Mouse (Mus musculus) yolk sac, embryonic 10.5 days (tissue): ENCODE data around the gene Smyd3.
A peak's percentile ranks its signal among the peaks of the same experiment; 100 is the strongest.
"Not testable (repeated sequence)": the region's sequence is repeated elsewhere in the genome, so short reads cannot be mapped to it uniquely, and the experiment has no call there.

Experiments
- DNase-seq: peaks from one replicate; pipeline ENCODE4 v3.0.0-alpha.2; 2017; ENCODE audit warnings: low spot score

Gene Smyd3

DNA sequence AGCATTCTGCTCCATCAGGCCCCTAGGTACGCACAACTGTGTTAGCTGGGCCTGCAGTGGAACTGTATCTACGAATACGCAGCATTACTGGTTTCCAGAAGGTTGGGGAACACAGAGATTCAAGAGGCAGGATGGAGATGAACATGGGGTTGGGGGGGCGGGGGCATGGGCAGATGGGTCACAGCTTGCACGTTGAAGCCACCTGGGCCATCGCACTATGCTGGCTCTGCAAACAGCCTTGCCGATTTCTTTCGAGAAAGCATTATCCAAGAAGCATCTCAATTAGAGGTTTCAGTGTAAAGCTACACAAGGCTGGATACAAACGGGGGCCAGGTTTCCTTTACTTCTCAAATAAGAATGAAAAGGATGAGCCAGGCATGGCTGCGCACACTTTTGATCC, 348.7 kb downstream of the Smyd3 start:
- DNase-seq: no peak

DNA sequence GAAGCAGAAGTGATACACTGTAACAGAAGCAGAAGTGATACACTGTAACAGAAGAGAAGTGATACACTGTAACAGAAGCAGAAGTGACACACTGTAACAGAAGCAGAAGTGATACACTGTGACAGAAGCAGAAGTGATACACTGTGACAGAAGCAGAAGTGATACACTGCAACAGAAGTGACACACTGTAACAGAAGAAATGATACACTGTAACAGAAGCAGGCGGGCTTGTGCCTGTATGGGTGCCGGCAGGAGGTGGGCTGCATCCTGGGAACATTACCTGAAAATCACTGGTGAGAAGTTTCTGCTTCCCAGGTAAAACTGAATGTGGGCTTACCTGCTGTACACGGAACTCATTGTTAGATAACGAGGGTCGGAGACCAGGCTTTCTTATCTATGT, 353.6 kb downstream of the Smyd3 start:
- not testable (repeated sequence) for DNase-seq

DNA sequence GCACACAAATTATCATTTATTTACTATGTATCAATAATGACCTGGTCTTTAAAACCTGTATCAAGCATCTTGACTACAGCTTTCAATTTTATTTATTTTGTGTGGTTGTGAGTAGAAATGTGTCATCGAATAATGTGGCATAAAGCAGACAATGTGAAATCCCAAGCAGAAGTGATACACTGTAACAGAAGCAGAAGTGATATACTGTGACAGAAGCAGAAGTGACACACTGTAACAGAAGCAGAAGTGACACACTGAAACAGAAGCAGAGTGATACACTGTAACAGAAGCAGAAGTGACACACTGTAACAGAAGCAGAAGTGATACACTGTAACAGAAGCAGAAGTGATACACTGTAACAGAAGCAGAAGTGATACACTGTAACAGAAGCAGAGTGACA, 355.1 kb downstream of the Smyd3 start:
- DNase-seq: not testable (repeated sequence)

DNA sequence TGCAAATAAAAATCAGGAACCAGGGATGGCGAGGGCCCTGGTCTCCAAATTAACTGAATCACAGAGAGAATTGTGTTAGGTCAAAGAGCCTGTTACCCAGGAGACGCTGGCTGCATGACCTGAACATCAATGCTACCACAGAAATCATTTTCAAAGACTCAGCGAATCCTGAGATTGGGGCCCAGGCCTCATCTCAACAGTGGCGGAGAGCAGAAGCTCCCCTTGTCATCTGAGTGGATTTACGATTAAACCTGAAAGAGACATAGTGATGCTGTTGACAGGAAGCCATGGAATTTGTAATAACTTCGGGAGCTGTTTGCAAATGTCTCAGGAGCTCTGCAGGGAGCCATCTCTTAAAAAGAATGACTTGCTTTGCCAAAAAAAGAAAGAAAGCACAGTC, 355.9 kb downstream of the Smyd3 start:
- no peak for DNase-seq

DNA sequence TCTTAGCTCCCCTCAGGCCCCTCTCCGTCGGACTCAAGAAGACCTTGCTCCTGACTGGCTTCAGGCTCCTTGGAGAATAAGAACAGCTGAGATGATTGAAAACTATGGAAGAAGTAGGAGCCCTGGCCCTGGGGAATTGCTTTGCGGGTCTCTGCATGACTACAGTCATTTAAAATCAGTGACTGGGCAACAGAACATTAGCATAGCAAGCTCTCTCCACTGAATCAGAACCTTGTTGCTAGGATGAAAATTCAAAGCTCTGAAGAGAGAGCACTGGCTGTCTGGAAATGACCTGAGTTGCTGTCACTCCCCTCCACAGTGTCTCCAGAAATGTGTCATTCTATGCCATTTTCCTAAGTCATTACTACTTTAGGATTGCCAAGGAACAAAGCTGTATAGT, 357.1 kb downstream of the Smyd3 start:
- DNase-seq: no peak

DNA sequence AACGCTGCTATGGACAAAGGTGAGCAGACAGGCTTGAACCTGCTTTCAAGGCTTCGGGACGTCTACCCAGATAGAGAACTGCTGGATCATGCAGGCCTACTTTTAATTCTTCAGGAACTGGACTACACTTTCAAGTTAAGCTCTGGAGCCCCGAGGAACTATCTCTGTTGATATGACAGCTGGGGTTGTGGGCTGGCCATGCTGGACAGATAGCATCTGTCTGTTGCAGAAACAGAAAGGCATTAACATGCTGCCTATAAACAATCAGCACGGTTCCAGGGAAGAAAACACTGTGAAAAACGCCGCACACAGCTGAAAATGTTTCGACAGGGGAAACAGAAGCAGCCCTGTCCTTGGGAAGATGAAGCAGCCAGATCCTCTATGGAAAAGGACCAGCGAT, 365.5 kb downstream of the Smyd3 start:
- DNase-seq: no peak

DNA sequence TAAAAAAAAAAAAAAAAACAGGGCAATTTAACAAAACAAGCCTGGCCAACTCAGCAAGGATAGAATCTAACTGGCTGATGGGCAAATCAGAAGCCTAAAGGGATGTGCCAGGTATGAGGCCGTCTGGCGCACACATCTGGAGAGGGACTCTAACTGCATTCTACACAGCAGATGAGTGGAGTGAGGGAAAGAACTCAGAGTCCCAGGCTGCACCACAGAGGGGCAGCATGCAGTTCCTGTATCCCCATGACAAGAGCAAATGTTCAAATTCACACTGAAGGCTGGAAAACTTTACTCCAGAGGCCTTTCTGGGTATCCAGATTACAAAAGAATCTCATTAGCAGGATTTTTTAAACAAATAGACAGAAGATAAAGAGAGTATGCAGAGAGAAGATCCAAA, 366.6 kb downstream of the Smyd3 start:
- DNase-seq: no peak

DNA sequence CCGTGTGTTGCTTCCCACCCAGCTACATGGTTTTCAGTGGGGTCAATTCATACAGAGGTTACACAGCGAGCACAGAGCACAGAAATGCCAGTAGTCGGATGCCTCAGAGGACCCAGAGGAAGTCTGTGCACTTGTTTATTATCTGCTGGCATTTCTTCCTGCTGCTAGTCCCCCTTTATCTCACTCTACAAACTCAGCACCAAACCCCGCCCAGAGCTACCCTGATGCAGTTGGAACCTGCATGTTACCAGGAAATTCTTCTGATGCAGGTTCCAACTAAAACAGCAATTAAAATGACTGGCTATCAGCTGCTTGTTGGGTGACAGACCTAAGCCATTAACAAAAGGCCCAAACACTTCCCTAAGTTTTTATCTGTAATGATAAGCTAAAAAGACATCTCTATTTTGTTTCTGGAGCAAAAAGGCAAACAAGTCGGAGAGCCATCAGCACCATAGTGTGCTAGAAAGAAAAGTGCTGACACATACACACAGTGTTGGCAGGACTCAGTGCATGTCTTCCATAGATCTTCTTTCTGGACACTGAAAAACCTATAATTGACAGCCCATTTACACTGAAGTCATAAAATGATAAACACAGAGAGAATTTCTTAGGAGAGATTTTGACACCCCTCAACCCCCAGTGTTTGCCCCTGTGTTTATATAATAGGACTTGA, 368.2 kb downstream of the Smyd3 start:
- no peak for DNase-seq

DNA sequence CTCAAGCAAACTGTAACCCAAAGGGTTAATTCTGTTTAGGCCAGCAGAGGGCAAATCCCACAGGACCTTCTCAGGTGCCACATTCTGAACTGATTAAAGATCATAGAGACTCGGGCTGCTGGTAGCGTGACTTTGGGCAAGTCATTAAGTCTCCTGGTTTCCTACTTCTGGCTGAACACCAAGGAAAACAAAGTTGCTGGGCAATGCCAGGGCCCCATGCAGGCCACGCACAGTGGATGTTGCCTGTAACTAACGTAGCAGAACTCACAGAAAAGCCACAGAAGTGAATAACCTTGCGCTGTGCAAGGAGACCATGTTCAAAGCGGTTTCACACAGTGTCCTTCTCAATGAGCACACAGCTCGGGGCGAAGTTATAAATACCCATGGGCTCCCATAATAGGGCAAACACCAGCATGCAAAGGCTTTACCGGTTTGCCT, 371.1 kb downstream of the Smyd3 start:
- DNase-seq: no peak

DNA sequence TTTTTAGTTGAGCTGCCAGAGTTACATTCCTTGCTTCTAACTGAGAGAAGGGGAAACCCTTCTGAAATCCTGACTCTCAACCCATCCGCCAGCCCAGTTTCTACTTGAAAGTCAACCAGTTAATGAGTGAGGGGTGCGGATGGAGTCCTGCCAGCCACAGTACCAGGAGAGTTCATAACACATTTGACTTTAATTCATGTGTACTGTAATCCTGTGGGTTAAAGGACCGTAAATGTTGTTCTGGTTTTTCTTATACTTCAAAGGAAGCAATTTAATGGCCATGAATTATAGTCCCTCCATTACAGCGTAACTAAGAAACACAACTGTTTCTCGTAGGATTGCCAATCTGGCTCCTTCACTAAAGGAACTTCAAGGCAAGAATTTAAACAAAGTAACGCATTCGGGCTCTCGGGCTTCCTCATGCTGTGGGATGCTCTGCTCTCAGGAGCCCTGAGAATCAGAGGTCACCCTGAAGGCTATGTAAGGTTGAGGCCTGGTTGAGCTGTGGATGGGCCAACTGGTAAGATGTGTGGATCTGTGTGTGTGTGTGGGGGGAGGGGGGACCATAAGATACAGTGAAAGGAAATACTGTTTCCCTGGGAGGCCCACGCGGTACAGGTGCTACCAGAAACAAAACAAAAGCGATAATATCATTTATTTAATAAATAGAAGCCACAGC, 374.5 kb downstream of the Smyd3 start:
- no peak for DNase-seq

DNA sequence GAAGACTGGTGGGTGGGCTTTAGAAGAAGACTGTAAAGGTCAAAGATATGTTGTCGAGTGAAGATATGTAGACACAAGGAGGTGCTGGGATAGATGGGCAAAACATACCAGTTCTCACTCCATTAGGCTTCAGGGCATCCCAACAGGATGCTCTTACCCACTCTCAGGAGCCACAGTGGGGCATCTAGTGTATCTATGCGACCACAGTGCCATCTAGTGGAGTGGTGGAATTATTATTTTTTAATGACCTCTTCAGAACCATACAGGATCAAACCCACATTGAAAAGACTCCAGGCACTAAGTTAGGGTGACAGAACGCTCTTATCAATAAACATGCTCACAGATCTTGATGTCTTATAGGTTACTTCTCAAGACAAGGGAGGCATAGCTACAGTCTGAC, 375.7 kb downstream of the Smyd3 start:
- peak; percentile 53 for DNase-seq

DNA sequence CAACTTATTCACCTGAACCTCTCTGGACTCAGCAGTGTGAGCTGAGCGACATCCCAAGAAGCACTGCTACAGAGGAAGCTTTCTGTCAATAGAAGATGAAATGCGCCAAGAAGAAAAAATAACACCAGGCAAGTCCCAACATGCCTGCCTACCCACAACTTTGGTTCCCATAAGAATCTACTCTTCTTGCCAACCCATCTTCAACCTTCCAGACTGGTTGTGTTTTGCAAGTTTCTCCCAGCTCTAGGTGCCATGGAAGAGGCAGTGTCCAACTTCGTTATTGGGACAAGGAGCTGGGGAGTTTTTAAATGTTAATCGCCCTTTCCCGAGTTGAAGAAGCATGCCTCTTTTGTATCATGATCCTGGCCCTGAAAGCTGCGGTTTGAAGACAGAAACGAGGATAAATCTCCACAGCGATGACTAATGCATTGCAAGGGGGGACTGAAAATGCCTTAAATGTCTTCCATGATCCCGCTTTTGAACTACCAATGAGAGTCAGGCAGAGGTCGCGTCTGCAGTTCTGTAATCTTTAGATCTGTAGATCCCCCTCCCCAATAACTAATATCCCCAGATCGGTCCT, 376.7 kb downstream of the Smyd3 start:
- DNase-seq: no peak

DNA sequence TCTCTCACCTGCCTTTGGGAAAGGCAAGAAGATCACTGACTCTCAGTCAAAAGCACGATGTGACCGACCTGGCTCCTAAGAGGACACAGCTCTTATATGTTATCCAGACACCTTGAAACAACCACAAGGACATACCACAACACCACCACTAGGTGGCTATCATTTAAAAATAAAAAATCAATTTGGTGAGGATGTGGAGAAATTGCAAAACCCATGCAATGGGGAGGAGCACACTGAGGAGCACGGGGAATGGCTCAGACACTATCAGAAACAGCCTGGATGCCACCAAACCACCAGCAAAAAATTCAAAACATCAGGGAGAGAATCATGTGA, 380.7 kb downstream of the Smyd3 start:
- DNase-seq: no peak

DNA sequence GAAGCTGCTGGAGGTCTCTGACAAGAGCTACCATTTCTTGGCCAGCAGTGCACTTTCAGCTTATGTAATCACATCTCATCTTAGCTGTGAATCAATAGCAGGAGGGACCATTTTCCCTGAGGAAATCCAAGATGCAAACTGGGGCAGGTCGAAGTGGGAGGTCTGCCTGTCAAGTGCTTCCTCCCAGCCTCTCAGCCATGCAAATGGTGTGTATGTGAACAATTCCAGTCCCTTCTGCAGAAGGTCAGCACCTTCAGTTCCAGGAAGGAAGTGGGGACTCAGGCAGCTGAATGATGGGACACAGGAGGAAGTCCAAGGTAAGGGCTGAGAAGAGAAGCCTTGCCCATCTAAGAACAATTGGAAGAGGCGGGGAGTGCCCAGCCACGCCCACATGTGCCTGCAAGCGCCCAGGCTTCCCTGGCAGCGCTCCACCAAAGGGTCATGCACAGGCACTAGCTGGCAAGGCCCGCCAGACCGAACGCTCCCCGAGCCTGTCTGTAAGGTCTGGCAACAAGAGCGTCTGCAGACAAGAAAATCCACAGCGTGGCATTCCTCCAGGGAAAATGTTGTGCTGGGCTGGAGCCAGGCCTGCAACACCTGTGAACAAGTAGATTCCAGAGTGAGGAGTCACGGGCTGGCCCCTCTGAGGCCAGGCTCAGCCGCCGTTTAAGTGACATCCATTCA, 381.2 kb downstream of the Smyd3 start:
- DNase-seq: no peak

DNA sequence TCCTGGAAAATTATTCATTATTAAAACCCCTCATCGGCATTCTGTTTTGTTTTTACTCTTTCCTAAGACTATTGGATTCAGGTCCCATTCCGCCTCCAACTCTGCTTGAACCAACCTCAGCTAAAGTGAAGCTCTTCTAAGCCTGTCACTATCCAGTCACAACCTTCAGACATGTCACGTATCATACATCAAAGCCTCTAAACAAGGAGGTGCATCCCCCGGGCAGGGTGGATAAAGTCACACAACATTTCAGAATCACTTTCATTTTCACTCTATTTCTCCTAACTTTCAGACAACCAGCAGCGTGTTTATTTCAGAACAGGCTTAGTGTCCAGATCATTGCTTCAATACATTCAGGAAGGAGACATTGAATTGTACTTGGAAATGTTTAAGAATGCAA, 387.8 kb downstream of the Smyd3 start:
- DNase-seq: no peak

DNA sequence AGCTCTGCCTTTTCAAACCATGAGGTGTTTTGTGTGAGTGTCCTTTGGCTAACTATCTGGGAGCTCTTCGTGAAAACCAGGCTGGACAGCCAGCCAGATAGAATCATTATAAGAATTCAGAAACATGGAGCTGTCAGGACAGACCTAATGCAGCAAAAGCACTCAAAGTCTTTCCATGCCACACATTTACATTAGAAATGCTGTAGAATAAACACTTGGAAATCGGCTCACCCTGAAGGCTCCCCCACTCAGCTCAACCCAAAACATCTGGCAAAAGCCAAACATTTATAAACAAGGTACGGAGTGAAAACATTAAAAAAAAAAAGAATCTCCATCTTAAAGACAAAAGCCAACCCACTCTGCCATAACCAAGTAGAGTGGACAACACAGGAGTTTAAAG, 391.6 kb downstream of the Smyd3 start:
- no peak for DNase-seq

DNA sequence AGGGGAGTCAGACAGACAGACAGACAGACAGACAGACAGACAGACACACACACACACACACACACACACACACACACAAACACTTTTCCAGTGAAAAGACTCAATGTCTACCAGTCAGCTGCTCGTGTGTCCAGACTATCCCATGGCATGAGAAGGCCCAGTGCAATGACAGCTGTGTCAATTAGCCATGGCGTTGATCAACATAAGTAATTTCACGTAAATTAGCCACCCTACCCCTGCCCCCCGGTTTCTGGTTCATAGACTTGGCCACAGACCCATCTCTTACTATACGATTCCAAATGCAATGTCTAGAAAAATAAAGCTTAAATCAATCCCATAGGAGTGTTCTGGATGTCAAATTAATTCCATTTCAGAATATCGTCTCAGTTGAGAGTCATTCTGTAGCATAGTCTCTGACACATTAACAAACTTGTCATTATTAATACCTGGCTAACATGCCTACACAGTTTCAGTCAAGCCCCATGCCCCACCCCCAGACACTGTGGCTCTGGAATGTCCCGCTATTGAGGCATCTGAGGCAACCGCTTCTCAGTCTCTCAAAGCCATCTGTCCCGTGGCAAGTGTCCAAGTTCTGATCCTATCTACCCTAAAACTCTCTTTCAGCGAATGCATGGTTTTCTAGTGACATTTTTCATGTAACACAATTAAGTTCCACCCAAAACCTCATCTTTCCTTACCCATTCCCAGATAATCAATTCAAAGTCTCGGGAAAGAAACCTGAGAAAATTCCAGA, 395.2 kb downstream of the Smyd3 start:
- no peak for DNase-seq

DNA sequence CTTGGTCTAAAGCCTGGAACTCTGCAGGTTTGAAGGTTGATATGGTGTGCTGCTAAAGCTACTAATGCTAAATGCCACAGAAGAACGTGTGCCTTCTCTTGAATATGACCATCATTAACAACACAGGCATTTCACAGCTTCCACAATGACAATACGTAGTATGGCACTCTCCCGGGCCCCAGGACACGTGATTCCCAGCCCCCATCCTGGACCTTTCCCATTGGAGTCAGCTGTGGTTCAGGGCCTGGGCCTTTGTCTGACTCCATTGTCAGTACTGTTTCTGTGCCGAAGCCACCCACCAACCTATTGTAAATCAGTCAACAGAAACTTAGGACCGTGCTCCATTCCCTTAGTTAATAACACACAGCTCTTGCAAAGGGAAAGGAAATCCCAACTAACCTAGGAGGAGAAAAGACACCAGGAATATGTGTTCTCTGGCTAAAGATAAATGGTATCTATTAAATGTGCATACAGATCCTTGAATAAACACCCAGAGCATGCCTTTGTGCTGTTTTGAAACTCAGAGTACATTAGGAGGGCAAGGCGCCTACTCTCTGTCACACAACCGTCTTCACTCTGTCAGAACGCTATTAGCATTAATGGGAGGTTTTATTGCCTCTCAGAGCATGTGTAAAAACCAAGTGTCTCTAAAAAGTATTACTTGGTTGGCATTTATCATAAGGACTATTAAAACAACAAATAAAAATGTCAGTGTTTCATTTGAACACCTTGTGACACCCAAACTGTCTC, 397.4 kb downstream of the Smyd3 start:
- DNase-seq: no peak

DNA sequence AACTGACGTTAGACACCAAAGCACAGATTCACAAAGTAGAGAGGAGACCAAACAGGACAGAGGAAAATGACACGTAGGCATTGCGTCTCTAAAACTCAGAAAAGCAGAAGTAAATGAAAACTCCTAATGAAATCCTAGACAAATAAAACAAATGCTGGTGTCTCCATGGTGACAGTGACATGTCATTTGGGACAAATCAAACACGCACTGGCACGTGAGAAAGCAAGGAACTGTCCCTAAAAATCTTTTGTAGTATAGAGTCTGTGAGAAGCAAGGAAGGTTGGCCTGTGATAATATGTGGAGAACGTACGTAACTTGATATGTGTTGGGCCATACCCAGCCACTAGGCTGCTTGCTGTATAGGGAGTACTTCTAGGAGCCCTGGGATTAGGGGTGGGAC, 399.2 kb downstream of the Smyd3 start:
- no peak for DNase-seq

DNA sequence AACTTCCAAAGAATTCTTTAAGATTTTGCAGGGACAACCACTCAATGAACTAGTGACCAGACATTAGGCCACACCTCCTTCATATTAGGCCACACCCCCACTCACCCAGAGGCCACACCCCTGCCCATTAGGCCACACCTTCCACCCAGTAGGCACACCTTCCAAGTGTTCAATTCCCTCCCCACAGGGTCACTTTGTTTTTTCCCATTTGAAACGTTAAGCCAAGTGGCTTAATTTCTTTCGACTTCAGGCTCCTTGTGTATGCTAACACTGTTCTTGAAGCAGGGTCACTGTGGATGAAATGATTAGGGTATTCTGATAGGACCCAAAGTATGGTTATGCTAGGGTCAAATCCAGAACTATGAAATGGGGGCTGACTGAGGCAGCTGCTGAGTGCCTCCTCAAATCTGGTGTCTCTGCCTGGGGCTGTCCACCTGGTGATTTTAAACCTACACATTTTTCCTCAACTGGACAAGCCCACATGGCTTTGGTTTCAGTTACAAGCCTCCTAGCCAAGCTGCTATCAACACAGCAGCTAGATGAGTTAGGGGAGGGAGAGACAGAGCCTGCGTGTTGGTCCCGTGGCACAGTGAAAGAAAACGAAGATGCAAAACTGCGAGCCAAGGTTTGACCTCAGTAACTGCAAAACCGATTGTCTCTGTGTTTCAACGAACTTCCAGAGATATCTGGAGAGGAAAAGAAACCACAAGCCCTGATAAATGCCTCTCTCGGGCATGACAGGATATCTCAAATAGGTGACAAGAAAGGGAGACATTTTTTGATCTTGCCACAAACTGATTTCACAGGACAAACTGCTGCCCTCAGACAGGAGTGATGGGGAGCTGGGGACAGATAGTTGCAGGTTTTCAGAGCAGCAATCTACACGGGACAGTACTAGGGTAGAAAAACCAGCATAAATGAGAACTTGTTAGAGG, 400.8 kb downstream of the Smyd3 start:
- no peak for DNase-seq
